Mouse (Mus musculus) heart, adult 2 months (tissue): ENCODE measurements around the gene Mdga1.

Experiments
- CTCF ChIP-seq: fragments of 200-600 bp; IDR thresholded peaks from 2 replicates; pipeline ENCODE4 v1.8.1; 2022; ENCODE audit warnings: antibody characterized with exemption, mild to moderate bottlenecking, moderate library complexity
- EP300 ChIP-seq: fragments of 200-500 bp; IDR thresholded peaks from 2 replicates; pipeline ENCODE4 v1.6.1; 2011; ENCODE audit warnings: low read depth, low read length, control low read depth; ENCODE audit not compliant: insufficient read depth
- POLR2A ChIP-seq: fragments of 200-500 bp; IDR thresholded peaks from 2 replicates; pipeline ENCODE4 v1.6.1; 2011; ENCODE audit warnings: mild to moderate bottlenecking, low read depth, low read length, control low read depth; ENCODE audit not compliant: insufficient read depth

GRCm38 (mm10) chr17:29988141-29988540 is 18.3 kb upstream of the Mdga1 start:
- TF ChIP-seq POLR2A, result no peak
- TF ChIP-seq EP300, result no peak
- TF ChIP-seq CTCF, result no peak
